Mouse (Mus musculus) T-helper 2 cell (primary cell): ENCODE data around the gene Gm49384.

Source experiments
- in situ Hi-C: fragments of 300-600 bp; cut with MboI, MseI; formaldehyde crosslinking; loops from one replicate; pipeline ENCODE4 v1.15.1; 2025; ENCODE audit warnings: high pct_unique_total_duplicates

Gm49384 gene

DNA sequence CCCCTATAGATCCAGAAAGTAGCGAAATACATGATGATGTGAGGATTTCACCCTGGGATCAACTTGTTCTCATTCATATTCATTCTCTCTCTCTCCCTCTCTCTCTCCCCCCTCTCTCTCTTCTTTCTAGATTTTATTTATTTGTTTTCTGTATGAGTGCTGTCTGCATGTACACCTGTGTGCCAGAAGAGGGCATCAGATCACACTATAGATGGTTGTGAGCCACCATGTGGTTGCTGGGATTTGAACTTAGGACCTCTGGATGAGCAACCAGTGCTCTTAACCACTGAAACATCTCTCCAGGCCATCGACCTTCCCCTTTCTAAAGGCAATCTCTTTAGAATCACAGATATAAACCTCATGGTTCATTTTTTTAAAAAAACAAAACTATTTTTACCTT lies 4.5 kb upstream of the Gm49384 start:
- in situ Hi-C loops, result loop anchor here (5.0 kb wide), 1 partner anchor 89 kb away; the partner anchor contains the start of gene Klhdc2

DNA sequence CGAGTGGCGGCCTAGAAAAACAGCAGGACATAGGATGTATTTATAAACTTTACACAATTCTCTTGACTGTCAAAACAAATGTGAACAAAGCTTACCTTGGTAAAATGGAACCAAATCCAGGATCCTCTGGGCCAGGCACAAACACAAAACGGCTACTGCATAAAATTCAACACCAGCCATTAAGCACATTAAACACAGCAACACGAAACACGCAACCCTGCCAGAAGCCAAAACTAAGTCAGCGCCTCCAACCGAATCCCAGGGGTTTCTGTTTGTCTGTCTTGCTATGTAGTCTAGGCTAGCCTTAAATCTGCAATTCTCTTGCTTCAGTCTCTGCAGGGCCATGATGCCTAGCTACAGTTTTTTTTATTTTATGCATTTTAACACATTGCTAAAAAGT lies 3.9 kb upstream of the Gm49384 start:
- in situ Hi-C loops, result loop anchor here (5.0 kb wide), 1 partner anchor 89 kb away; the partner anchor contains the start of gene Klhdc2

DNA sequence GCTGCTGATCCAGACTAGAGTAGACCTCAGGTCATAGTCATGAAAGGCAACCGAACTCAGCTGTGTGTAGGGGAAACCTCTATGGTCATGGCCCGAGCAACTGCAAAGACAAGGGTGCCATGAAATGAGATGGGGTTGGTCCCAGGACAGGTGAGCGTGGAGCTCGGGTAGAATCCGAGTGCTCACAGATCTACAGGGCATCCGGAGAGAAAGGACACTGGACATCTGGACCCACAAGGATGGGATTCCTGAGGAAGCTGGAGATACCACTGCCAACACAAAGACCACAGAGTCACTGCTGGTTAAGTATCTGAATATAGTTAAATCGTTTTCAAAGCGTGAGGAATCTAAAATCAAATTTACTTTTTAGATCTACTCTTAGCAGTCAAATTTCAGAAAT lies 3.3 kb upstream of the Gm49384 start:
- in situ Hi-C loops, result loop anchor here (5.0 kb wide), 1 partner anchor 90 kb away; the partner anchor contains the start of gene Klhdc2

DNA sequence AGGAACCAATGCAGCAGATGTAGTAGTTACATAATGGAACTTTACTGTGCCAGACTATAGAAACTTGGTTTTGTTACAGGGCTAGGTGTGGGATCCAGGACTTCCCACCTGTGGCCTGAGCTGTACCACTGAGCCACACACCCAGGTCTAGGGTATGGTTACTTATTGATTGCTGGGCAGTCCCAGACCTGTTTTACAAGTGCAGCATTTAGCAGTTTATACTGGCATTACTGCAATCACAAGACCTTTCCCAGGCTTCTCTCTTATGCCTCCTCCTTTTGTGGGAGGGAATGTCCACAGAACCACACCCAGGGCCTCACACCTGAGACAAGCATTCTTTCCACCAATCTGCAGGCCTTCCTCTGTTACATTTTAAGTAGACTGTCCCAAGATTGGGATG lies 5.1 kb downstream of the Gm49384 start:
- in situ Hi-C loops, result no loop called here

DNA sequence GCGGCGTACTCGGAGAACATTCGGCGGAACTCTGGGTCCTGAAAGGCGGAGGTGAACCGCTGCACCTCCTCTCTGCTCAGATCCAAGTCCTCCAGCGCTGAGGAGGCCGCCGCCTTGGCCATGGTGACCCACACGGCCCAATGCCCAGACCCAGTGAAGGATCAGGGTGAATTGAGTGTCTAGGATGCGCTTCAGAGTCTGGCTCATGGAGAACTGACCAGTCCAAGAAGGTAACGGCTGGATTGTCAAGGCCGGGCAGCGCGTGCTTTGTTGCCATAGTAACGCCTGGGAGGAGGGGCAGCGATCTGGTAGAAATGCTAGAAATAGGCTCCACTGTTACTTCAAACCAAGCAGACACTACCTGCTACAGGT lies 5.9 kb downstream of the Gm49384 start, which contains the start of gene Dnaaf2:
Dnaaf2 (minus strand) TSS at position 266 of the 372 bp plus-strand sequence.
- in situ Hi-C loops, result no loop called here

DNA sequence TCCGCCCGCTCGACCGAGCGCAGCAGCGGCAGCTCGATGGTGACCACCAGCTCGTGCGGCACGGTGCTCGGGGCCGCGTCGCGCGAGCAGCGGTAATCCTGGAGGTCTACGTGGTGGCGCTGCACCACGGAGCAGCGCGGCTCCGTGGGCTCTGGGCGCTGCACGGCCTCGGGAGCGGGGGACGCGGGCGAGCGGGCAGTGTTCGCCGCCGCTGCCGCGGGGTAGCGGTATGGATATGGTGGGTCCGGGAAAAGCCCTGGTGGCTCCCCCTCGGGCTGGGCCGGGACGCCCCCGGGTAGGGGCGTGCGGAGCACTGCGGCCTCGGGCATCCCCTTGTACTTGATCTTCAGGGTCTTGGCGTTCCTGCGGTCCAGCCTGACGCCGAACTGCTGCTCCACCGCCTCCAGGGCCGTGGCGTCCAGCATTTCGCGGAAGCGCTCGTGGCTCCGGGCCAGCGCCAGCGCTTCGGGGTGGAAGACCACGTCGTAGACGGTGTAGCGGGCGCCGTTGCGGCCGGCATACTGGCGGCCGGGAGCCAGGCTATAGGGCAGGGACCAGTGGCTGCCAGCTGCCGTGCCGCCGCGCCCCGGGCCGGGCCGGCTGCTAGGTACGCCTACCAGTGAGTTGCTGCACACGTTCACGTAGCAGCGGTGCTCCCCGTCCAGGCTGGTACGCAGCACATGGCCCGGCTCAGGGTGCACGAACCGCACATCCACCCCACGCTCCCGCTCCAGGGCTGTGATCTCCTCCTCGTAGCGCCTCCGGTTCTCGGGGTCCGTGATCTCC lies 6.5 kb downstream of the Gm49384 start:
- in situ Hi-C loops, result no loop called here

DNA sequence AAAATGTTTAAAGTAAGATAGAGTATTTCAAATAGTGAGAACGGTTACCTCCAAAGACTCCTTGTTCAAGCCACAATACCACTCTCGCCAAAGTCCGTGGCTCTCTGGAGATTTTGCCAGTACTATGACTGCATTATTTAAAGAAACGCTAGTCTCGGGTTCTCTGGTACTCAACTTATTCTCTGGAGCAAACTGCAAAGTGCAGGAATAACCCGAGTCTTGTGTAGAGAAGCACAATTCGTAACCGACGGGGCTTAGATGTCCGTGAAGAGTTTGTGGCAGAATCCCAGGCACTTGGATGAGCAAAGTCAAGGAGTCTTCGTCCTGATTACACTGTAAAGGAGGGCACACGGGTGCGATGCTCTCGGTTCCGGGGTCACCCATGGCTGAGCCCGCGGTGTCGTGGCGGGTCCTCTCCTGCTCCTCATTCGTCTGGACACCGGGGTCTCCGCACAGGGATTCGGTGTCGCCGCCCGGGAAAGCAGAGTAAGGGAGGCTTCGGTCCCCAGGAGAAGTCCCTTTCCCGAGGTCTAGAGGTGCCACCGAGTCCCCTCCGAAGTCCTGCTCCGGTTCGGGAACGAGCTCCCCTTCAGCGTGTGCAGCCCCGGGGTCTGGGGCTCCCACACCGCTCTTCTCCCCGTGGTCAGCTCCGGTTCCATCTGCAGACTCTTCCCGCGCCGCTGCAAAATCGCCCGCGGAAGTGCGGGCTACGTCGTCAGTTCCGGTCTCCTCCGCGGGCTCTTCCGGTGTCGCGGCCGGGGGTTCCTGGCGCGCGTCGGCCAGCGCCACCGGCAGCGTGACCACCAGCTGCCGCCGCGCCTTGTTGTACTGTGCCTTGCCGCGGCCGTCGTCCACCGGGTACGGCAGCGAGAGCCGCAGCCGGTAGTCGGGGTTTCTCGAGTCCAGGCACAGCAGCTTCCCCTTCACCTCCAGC lies 7.4 kb downstream of the Gm49384 start, which contains the start of gene Gm49383:
Gm49383 (minus strand) TSS at position 661 of the 934 bp plus-strand sequence.
- in situ Hi-C loops, result no loop called here

DNA sequence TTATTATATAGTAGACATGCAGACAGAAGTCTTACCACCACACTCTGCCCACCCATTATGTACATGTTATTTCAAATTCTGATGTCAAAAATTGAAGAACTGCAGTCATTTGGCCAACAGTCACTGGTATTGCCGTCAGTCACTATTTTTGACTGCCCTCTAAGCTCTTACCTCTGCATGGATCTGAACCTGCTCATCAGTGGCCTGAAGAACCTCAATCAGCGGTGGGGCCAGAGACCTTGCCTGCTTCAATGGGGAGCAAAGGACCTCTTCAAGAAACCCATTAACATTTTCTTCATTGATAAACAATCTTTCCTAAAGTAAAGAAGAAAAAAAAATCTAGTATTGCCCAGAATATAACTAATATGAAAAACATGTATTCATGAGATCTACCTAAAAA lies 11.4 kb downstream of the Gm49384 start:
- in situ Hi-C loops, result no loop called here

DNA sequence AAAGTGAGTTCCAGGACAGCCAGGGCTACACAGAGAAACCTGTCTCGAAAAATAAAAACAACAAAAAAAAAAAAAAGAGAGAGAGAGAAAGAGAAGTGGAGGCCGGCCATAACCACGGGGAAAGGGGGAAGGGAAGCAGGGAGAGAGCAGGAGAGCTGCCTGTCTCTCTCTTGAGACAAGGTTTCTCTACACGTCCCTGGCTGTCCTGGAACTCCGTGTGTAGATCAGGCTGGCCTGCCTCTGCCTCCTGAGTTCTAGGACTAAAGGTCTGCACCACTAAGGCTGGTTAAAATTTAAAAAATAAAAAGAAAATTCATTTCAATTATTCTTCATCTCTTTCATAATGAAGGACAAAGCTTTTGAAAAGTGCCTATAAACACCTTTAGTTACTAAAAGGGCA lies 12.7 kb downstream of the Gm49384 start:
- in situ Hi-C loops, result no loop called here

DNA sequence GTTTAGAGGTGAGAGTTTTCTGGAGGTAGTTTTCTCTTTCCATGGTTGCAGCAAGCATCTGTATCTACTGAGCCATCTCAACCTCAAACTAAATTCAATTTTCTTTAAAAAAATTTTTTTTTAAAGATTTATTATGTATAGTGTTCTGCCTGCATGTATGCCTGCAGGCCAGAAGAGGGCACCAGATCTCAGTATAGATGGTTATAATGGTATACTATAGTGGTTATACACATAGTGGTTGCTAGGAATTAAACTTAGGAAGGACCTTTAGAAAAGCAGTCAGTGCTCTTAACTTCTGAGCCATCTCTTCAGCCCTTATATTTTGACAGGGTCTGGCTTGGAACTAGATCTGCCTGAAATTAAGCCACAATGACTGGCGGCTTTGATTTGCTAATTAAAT lies 13.5 kb downstream of the Gm49384 start:
- in situ Hi-C loops, result no loop called here

DNA sequence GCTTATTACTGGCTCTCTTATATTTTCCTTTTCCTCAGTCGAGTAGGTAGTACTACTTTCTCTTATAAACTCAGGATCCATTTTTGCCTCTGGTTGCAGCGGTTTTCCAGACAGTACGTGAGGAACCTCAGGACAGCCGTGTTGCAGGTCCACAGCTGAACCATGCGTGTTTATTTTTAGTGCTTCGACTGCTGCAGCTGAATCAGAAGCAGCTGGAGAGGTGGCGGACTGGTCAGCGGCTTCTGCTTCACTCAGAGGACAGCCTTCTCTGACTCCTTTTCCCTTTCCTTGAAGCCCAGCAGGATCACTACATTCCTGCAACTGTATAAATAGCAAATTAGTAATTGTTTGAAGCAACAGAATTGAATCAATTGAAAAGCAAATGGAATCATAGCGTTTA lies 14.0 kb downstream of the Gm49384 start:
- in situ Hi-C loops, result no loop called here

DNA sequence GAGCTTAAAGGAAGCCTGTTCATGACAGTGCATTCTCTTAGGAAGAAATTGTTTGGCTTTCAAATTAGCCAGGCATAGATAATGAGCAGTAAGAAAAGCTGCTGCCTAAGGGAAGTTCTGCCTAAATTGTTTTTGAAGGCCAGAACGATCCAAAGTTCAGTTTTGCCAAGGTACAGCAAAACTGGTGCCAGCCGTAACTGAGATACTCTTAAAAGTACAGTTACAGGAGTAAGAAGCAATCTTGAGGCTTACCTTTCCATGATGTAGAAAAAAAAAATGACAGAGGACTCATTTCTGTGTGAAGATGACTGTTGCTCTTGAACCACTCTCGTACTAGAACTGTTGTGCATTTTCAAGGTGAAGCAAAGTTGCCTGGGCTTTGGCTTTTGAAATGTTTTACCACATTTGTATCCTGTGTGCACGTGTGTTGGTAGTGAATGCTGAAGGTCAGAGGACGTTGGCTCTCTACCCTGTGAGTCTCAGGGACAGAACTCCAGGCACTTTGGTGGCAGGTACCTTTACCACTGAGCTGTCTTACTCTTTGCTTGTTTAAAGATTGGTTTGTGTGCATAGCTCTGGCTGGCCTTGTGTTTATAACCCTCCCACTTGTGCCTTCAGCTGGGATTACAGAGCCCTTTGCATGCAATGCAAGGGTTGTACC lies 17.1 kb downstream of the Gm49384 start:
- in situ Hi-C loops, result no loop called here

DNA sequence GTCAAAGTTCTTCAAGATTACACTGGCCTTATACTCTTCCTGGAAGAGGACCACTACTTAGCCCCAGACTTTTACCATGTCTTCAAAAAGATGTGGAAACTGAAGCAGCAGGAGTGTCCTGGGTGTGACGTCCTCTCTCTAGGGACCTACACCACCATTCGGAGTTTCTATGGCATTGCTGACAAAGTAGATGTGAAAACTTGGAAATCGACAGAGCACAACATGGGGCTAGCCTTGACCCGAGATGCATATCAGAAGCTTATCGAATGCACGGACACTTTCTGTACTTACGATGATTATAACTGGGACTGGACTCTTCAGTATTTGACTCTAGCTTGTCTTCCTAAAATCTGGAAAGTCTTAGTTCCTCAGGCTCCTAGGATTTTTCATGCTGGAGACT lies 18.7 kb downstream of the Gm49384 start:
- in situ Hi-C loops, result no loop called here

DNA sequence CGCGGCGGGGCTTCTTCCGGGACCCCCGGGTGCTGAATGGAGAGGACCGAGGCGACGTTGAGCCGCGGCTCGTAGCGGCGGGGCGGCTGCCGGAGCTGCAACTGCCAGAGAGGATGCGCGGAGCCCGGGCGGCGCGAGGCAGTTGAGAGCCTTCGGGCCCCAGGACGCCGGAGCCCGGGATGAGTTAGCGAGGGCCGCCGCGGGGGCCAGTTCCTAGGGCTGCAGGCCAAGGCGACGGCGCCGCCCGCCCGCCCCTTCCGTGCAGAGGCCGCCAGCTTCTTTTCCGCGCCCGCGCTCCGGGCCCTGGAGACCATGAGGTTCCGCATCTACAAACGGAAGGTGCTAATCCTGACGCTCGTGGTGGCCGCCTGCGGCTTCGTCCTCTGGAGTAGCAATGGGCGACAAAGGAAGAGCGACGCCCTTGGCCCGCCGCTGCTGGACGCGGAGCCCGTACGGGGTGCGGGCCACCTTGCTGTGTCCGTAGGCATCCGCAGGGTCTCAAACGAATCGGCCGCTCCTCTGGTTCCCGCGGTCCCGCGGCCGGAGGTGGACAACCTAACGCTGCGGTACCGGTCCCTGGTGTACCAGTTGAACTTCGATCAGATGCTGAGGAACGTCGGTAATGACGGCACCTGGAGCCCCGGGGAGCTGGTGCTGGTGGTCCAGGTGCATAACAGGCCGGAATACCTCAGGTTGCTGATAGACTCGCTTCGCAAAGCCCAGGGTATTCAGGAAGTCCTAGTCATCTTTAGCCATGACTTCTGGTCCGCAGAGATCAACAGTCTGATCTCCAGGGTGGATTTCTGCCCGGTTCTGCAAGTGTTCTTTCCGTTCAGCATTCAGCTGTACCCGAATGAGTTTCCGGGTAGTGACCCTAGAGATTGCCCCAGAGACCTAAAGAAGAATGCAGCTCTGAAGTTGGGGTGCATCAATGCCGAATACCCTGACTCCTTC lies 19.4 kb downstream of the Gm49384 start:
- in situ Hi-C loops, result no loop called here

DNA sequence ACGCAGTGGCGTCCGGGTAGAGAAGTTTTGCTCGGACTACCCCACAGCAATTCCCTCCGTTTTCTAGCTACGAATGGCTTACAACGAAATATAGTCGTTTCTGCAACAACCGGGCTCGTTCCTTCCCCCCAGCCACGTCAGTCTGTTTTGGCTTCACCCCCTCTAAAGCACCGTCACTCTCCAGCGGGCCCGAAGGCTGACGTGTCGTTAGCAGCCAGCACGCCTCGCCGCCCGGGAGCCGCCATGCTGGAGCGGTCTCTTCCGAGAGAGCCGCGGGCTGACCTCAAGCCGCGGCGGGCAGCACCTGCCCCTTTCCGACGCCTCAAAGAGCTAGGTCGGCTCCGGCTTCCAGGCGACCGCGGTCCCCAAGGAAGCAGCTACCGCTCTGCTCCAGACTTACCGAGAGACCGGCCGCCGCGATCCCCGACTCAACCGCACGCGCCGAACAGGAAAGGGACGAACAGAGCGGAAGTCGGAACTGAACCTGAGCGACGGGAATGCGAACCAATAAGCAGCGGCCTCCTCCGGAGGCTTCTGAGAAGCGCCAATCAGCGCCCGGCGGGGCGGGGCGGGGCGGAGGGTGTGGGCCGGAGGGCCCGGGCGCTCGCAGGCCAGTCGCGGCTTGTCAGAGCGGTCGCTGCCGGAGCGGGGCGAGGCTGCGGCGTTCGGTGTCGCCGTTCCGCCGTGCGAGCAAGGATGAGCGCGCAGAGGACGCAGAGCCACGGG lies 20.3 kb downstream of the Gm49384 start, which contains the start of the genes Rpl36al and Mgat2:
Rpl36al (minus strand) TSS at position 501 of the 726 bp plus-strand sequence.
Mgat2 (plus strand) TSS at position 575 of the 726 bp plus-strand sequence.
- in situ Hi-C loops, result no loop called here

DNA sequence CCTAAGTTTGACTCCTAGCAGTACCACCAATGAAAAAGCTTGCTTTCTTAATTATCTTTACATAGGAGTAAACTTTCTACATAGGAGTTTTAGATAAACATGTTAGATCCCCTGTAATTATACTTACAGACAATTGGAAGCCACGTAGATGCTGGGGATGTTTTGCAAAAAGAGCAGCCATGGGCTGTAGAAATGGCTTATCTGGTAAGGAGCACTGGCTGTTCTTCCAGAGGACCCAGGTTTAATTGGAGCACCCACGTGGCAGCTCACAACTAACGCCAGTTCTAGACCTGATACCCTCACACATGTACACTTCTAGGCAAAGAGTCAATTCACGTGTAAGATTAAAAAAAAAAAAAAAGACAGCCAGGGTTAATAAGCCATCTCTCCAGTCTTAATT lies 22.3 kb downstream of the Gm49384 start:
- in situ Hi-C loops, result no loop called here

DNA sequence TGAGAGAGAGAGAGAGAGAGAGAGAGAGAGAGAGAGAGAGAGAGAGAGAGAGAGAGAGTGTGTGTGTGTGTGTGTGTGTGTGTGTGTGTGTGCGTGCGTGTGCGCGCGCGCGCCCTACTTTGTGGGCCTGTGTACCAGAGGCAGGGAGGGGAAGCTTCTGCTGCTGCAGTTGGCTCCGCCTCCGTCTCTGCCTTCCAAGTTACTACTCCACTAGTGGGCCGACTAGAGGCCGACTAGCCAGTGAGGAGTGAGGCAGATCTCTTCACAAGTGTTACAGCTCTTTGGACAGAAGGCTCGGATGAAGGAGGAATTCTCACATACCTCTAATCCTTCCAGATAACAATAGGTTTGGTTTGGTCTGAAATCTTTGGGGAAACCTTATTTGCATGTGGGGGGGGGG lies 24.7 kb downstream of the Gm49384 start:
- in situ Hi-C loops, result no loop called here

DNA sequence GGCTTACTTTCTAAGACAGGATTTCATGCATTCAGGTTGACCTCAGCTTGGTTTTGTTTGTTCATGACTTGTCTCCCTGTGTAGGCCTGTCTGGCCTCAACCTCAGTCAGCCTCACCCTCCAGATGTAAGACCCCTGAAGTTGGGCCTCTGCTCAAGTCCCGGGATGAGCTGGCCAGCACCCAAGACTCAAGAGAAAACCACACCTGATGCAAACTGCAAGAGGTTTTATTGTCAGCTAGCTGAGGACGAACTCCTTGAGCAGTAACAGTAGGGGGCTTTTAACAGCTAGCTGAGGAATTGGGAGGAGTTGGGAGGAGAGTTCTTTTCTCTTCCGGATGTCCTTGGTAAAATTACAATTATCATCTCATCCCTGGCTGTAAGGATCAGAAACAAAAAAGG lies 26.5 kb downstream of the Gm49384 start:
- in situ Hi-C loops, result no loop called here

DNA sequence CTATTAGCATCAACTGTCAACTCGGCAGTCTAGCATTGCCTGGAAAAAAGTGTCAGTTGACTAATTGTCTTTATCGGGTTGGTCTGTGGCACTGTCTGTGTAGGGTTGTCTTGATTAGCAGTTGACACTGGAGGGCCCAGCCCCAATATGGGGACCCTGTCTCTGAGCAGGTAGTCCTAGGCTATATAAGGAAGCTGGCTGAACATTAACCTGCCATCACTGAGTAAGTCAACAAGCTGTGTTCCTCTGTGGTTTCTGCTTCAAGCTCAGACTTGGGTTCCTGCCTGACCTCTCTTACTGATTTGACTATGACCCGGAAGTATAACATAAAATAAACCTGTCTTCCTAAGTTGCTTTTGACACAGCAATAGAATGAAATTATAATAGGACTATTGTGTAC lies 28.1 kb downstream of the Gm49384 start:
- in situ Hi-C loops, result no loop called here

DNA sequence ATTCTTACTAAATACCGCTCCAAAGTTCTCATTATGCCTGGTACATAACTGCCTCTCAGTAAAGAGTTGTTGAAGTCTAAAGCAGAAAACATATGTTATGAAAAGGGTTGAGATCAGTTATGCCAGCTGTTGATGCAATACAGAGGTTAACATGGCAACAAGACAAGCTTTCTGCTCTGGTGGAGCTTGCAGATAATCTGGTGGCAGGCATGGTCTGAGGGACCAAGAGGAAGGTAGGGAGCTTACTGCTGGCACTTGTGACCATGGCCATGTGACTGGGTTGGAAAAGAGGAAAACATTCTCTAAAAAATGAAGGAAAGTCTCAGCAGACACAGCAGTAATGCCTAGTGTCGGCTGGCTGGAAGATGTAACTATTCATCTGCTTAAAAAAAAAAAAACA lies 32.8 kb downstream of the Gm49384 start:
- in situ Hi-C loops, result loop anchor here (25.0 kb wide), 1 partner anchor 1791 kb away; the partner anchor contains the start of gene Psma3
